Mouse (Mus musculus) lung, postnatal 0 days (tissue): Measurements from ENCODE around the gene Rhd.

ENCODE experiments used
- CTCF ChIP-seq: IDR thresholded peaks from 2 replicates; pipeline ENCODE4 v1.5.1; 2016; ENCODE audit warnings: antibody characterized with exemption, mild to moderate bottlenecking
- EP300 ChIP-seq: IDR thresholded peaks from 2 replicates; pipeline ENCODE4 v1.6.1; 2016; ENCODE audit warnings: antibody characterized with exemption, mild to moderate bottlenecking, control low read depth

DNA sequence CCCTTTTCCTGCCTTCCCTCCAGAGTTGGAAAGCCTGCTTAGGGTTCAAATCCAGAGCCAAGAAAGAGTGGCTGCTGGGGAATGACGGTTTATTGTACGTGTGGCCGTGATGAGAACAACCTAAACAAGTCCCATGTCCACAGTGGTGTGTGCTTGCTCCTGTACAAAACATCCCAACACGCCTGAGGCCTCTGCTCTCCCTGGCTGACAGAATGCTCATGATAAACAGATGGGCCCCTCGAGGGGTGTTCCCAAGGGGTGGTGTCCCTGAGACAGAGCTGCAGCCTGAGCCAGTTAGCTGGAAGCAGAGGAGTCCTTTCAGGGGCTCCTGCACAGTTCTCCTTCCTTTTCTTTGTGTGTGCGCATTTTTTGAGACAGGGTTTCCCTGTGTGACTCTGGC is 1.0 kb downstream of the Rhd start:
- no peak for TF ChIP-seq CTCF
- no peak for TF ChIP-seq EP300
